Mouse (Mus musculus) stomach, embryonic 15.5 days (tissue): Measurements from ENCODE around the gene Ccdc85b. TPM values are rescaled to one million over a fixed set of nuclear protein-coding genes. Genes with fewer than 3 reads are reported as not detected.

Experiments
- ATAC-seq: fragments of 200-750 bp; cut with Nextera tagmentation; 2 replicates; pipeline ENCODE4 v1.8.0; 2017; ENCODE audit warnings: low read depth, moderate number of reproducible peaks, moderate TSS enrichment; ENCODE audit not compliant: insufficient read depth, low FRiP score
- H3K27ac ChIP-seq: fragments of 300-500 bp; sonication (generic); 2 replicates; pipeline ENCODE4 v1.5.1; 2015; ENCODE audit warnings: mild to moderate bottlenecking, inconsistent platforms
- H3K27me3 ChIP-seq: fragments of 300-500 bp; sonication (generic); replicated peaks from 2 replicates; pipeline ENCODE4 v1.6.1; 2015; ENCODE audit warnings: inconsistent platforms
- H3K36me3 ChIP-seq: fragments of 300-500 bp; sonication (generic); 2 replicates; pipeline ENCODE4 v1.6.1; 2015; ENCODE audit warnings: inconsistent platforms
- H3K4me1 ChIP-seq: fragments of 300-500 bp; sonication (generic); 2 replicates; pipeline ENCODE4 v1.6.1; 2015; ENCODE audit warnings: inconsistent platforms
- H3K4me2 ChIP-seq: fragments of 300-500 bp; sonication (generic); 2 replicates; pipeline ENCODE4 v1.6.1; 2015; ENCODE audit warnings: mild to moderate bottlenecking, inconsistent platforms
- H3K4me3 ChIP-seq: fragments of 300-500 bp; sonication (generic); replicated peaks from 2 replicates; pipeline ENCODE4 v1.5.1; 2015; ENCODE audit warnings: inconsistent platforms
- H3K9ac ChIP-seq: fragments of 300-500 bp; sonication (generic); 2 replicates; pipeline ENCODE4 v1.6.1; 2015; ENCODE audit warnings: inconsistent platforms
- H3K9me3 ChIP-seq: fragments of 300-500 bp; sonication (generic); 2 replicates; pipeline ENCODE4 v1.6.1; 2016; ENCODE audit warnings: inconsistent platforms
- WGBS: fragments of 180-500 bp; shearing (Covaris S2); methylation state at CpG from one replicate; pipeline ENCODE4 v1.1.7; 2015; 5-methylcytosine and 5-hydroxymethylcytosine counted together
- polyA plus RNA-seq: library from polyadenylated mRNA; unstranded; fragments of >200 nt; fragmentation: Nextera tagmentation; extraction: Ambion mirVana; gene quantifications from 2 replicates; pipeline ENCODE4 v1.2.1, GENCODE M21; 2015

Ccdc85b gene
- polyA plus RNA-seq, 1 experiment from 2014 or later: 11.9 TPM

DNA sequence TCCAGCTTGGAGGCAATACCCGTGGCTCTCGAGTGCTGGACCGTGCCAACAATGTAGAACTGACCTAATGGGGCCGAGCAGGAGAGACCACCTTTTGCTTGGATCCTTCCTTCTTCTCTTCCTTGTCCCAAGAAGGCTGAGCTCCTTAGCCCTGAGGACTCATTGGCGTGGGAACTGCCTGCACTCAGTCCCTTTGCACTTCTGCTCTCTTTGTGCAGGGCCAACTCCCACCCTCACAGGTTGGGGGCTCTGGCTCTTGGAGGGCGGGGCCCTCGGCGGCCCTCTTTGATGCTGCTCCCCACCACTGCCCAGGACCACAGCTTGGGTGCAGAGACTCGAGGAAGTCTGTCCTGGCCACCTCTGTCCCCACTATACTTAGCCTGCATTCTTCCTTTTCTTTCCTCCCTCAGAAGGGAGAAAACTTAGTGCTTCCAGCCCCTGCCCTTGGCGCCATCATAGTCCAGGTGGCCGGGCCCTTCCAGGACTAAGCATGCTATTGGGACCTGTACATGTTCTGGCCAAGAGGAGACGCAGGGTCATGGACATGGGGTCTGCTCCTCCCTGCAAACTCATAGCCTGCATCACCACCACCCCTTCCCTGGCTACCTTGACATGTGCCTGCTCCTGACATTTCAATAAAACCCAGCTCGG is 30.9 kb downstream of the Ccdc85b start:
- peaks cover 31% of the 10 kb centered on the region for H3K4me1 ChIP-seq
- no peaks in the 10 kb centered on the region for H3K9me3 ChIP-seq
- H3K27ac ChIP-seq: no peak overlapping the region
- no peaks in the 10 kb centered on the region for H3K27me3 ChIP-seq
- peak overlapping the region; percentile 80 for H3K4me2 ChIP-seq
- H3K36me3 ChIP-seq: peaks cover 14% of the 10 kb centered on the region; the same call in 1 of the 2 replicates
- peak overlapping the region; percentile 89; the same call in 1 of the 2 replicates for H3K4me3 ChIP-seq
- 85% methylated on average over 13 of the region's 13 CpGs for WGBS
- H3K9ac ChIP-seq: no peak overlapping the region
- no peak for ATAC-seq

DNA sequence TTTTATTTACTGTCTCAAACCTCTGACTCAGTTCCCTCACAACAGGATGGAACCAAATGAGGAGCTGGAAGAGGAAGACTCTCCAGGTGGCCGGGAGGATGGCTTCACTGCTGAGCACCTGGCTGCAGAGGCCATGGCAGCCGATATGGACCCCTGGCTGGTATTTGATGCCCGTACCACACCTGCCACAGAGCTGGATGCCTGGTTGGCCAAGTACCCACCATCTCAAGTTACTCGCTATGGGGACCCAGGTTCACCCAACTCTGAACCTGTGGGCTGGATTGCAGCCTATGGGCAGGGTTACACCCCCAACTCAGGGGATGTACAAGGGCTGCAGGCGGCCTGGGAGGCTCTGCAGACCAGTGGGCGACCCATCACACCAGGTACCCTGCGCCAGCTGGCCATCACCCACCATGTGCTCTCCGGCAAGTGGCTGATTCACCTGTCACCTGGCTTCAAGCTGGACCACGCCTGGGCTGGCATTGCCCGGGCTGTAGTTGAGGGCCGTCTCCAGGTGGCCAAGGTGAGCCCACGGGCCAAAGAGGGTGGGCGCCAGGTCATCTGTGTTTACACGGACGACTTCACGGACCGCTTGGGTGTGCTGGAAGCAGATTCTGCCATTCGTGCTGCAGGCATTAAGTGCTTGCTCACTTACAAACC is 31.7 kb downstream of the Ccdc85b start:
- no peaks in the 10 kb centered on the region for H3K9me3 ChIP-seq
- H3K27ac ChIP-seq: peak overlapping the region; percentile 85; the same call in 1 of the 2 replicates
- H3K4me3 ChIP-seq: peak overlapping the region; percentile 89
- 84% methylated on average over 18 of the region's 18 CpGs for WGBS
- H3K4me2 ChIP-seq: peak overlapping the region; percentile 80
- no peaks in the 10 kb centered on the region for H3K27me3 ChIP-seq
- H3K9ac ChIP-seq: peak overlapping the region; percentile 88; the same call in 1 of the 2 replicates
- H3K4me1 ChIP-seq: peaks cover 31% of the 10 kb centered on the region
- ATAC-seq: no peak
- peaks cover 15% of the 10 kb centered on the region; the same call in 1 of the 2 replicates for H3K36me3 ChIP-seq

DNA sequence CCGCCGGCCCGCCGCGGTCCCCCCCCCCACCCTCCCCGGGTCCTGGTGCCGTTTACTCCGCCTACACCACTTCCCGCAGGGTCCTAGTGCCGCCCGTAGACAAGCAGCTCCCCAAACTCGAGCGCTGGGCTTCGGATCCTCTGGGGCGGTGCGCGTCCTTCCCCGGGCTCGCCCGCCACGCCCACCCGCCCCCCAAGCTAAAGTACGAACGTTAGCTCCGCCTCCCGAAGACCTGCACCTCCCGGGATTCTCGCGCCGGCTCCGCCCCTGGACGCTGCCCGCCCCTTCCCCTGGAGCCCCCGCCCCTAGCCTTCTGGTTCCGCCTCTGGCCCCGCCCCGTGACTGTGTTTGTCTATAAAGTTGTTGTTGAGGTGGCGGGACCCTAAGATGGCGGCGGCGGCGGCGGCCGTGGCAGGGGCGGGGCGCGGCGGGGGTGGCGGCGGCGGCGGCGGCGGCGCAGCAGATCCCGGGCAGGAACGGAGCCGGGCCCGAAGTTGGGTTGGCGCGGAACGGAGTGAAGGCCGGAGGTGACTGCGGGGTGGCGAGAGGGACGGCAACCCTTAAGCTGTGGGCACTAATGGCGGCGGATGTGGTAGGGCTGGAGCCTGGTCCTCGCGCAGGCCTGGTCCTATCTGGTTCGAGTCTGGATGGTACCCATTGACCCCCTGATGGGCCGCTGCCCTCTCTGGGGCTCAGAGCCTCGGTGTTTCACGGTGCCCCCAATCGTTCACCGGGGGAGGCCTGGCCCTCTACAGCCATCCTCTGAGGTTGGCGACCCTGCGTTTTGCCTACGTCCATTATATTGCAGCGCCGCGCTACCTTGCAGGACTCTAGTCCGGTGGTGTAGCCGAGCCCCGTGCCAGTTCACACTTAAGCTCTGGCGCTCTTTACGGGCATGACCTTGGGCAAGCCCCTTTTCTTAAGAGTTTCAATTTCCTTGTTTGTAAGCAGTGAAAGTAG is 32.6 kb downstream of the Ccdc85b start, which contains the start of the genes Drap1 and AI837181:
Gene Drap1, minus strand, starts transcription at position 198 of the 960 bp plus-strand sequence.
Gene AI837181, plus strand, starts transcription at position 363 of the 960 bp plus-strand sequence.
- H3K27ac ChIP-seq: peak within 1 kb of the TSS; percentile 96
- peaks cover 21% of the 10 kb centered on the region for H3K36me3 ChIP-seq
- no peaks in the 10 kb centered on the region for H3K27me3 ChIP-seq
- H3K4me1 ChIP-seq: peaks cover 31% of the 10 kb centered on the region
- peak within 1 kb of the TSS; percentile 89 for H3K4me3 ChIP-seq
- H3K4me2 ChIP-seq: peak within 1 kb of the TSS; percentile 87
- no peaks in the 10 kb centered on the region for H3K9me3 ChIP-seq
- ATAC-seq: peak; percentile 92
- WGBS: under 1% methylated on average over 72 of the region's 87 CpGs
- peak within 1 kb of the TSS; percentile 88 for H3K9ac ChIP-seq

- H3K36me3 ChIP-seq: peaks cover 21% of the 10 kb centered on the region
Observed at GRCm38 (mm10) chr19:5424092-5424781, 33.5 kb downstream of the Ccdc85b start.

DNA sequence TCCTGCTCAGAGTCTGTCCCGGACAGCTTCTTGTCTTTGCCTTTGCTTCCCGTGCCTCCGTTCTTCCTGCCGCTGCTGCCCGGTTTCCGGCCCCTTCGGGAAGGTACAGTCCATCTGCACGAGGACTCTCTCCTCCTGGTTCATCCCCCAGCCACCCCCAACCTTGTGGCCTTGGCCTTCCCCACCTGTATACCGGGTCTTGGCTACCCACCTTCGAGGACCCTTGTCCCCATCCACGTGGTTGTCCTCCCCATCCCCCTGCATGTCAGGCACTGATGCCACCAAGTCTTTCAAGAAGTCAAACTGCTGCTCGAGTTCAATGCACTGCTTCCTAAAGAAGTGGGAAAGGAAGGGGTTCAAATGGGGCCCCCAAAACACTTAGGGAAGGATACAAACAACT is 34.1 kb downstream of the Ccdc85b start:
- H3K36me3 ChIP-seq: peaks cover 21% of the 10 kb centered on the region
- peak overlapping the region; percentile 69; the same call in 1 of the 2 replicates for H3K9ac ChIP-seq
- peak overlapping the region; percentile 87 for H3K4me2 ChIP-seq
- H3K4me3 ChIP-seq: peak overlapping the region; percentile 89
- no peaks in the 10 kb centered on the region for H3K9me3 ChIP-seq
- peak overlapping the region; percentile 96 for H3K27ac ChIP-seq
- H3K27me3 ChIP-seq: no peaks in the 10 kb centered on the region
- 55% methylated on average over 12 of the region's 12 CpGs for WGBS
- ATAC-seq: no peak
- peaks cover 31% of the 10 kb centered on the region for H3K4me1 ChIP-seq

More at GRCm38 (mm10) chr19:5424092-5424781, 33.5 kb downstream of the Ccdc85b start:
- peak overlapping the region; percentile 87 for H3K4me2 ChIP-seq
- H3K4me1 ChIP-seq: peaks cover 31% of the 10 kb centered on the region
- no peaks in the 10 kb centered on the region for H3K27me3 ChIP-seq
- no peaks in the 10 kb centered on the region for H3K9me3 ChIP-seq
- peak; percentile 66 for ATAC-seq
- peak overlapping the region; percentile 69 for H3K9ac ChIP-seq
- peak overlapping the region; percentile 96 for H3K27ac ChIP-seq
- WGBS: under 1% methylated on average over 39 of the region's 48 CpGs
- H3K4me3 ChIP-seq: peak overlapping the region; percentile 89

- peak overlapping the region; percentile 87; the same call in 1 of the 2 replicates for H3K4me2 ChIP-seq
Observed at GRCm38 (mm10) chr19:5422895-5423443, 34.7 kb downstream of the Ccdc85b start.

GRCm38 (mm10) chr19:5422267-5422666 is 35.4 kb downstream of the Ccdc85b start:
- WGBS: 87% methylated on average over 10 of the region's 10 CpGs
- peaks cover 31% of the 10 kb centered on the region for H3K4me1 ChIP-seq
- ATAC-seq: no peak
- no peak overlapping the region for H3K4me2 ChIP-seq
- H3K36me3 ChIP-seq: peaks cover 21% of the 10 kb centered on the region
- H3K27ac ChIP-seq: no peak overlapping the region
- H3K27me3 ChIP-seq: no peaks in the 10 kb centered on the region
- H3K9me3 ChIP-seq: no peaks in the 10 kb centered on the region
- H3K9ac ChIP-seq: no peak overlapping the region
- H3K4me3 ChIP-seq: no peak overlapping the region

More at GRCm38 (mm10) chr19:5422895-5423443, 34.7 kb downstream of the Ccdc85b start:
- H3K27me3 ChIP-seq: no peaks in the 10 kb centered on the region
- H3K9me3 ChIP-seq: no peaks in the 10 kb centered on the region
- H3K27ac ChIP-seq: no peak overlapping the region
- 80% methylated on average over 9 of the region's 9 CpGs for WGBS
- peaks cover 21% of the 10 kb centered on the region for H3K36me3 ChIP-seq
- H3K9ac ChIP-seq: no peak overlapping the region
- no peak for ATAC-seq
- H3K4me1 ChIP-seq: peaks cover 31% of the 10 kb centered on the region
- H3K4me3 ChIP-seq: 0 out of 2 replicates have a peak overlapping the region, but pooled peaks have one; percentile 89

DNA sequence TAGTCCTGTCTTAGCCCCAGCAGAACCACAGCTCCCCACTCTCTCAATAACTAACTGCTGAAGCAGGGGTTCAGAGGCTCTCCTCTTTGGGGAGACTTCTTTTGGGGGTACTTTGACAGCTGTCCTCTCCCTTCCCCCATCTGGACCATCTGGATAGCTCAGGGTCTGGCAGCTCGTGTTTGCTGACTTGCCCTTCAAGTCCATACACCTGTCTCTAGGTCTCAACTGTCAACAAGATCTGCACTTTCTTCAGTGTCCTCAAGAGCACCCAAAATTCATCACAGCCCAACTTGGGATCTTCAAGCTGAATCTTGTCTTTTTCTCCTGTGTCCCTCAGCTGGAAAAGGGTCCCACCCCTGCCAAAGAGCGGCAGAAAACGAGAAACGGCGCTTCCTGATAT is 35.9 kb downstream of the Ccdc85b start:
- H3K9me3 ChIP-seq: no peaks in the 10 kb centered on the region
- H3K4me3 ChIP-seq: no peak overlapping the region
- peaks cover 26% of the 10 kb centered on the region for H3K4me1 ChIP-seq
- H3K9ac ChIP-seq: no peak overlapping the region
- ATAC-seq: no peak
- no peak overlapping the region for H3K27ac ChIP-seq
- peaks cover 17% of the 10 kb centered on the region for H3K36me3 ChIP-seq
- WGBS: 82% methylated on average over 5 of the region's 5 CpGs
- H3K27me3 ChIP-seq: no peaks in the 10 kb centered on the region
- no peak overlapping the region for H3K4me2 ChIP-seq

DNA sequence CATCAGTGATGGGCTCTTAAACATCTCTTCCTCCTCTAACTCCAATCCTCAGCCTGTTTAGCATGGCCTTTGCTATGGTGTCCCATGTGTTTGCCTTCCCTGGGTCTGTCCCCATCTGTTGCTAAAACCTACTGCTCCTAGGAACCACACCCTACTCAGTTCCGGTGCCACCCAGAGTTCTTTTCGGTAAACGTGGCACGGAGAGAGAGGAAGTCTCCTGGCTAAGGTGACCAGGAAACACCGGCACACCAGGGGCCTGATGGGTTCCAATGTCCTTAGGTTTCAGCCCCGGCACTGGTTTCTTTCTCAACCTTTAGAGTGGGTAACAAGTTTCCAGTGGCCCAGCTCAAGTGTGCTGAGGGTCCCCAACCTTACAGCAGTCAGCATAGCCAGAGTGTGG is 37.1 kb downstream of the Ccdc85b start:
- Histone ChIP-seq H3K27me3 (no peaks in the 10 kb centered on the region), H3K36me3 (peaks cover 13% of the 10 kb centered on the region), H3K4me2 (no peak overlapping the region), H3K4me3 (no peak overlapping the region), H3K9ac (no peak overlapping the region), H3K4me1 (peaks cover 15% of the 10 kb centered on the region), H3K27ac (no peak overlapping the region), H3K9me3 (no peaks in the 10 kb centered on the region)
- no peak for ATAC-seq
- WGBS: 91% methylated on average over 6 of the region's 6 CpGs

- WGBS: 87% methylated on average over 9 of the region's 9 CpGs
- Histone ChIP-seq H3K27me3 (no peaks in the 10 kb centered on the region), H3K9ac (no peak overlapping the region), H3K4me2 (no peak overlapping the region), H3K9me3 (no peaks in the 10 kb centered on the region), H3K36me3 (peaks cover 13% of the 10 kb centered on the region), H3K4me1 (peaks cover 15% of the 10 kb centered on the region), H3K4me3 (no peak overlapping the region), H3K27ac (no peak overlapping the region)
- no peak for ATAC-seq
Observed at GRCm38 (mm10) chr19:5419630-5420029, 38.1 kb downstream of the Ccdc85b start.
